Mouse (Mus musculus) embryonic facial prominence, embryonic 10.5 days (tissue): Measurements from ENCODE around the gene Nlrp1a. TPM values are rescaled to one million over a fixed set of nuclear protein-coding genes. Genes with fewer than 3 reads are reported as not detected.

Experiments used
- DNase-seq: peaks from one replicate; pipeline ENCODE4 v3.0.0-alpha.2; 2017; ENCODE audit warnings: low spot score
- H3K27ac ChIP-seq: fragments of 300-500 bp; sonication (generic); replicated peaks from 2 replicates; pipeline ENCODE4 v1.5.1; 2016; ENCODE audit warnings: mild to moderate bottlenecking
- H3K27me3 ChIP-seq: fragments of 300-500 bp; sonication (generic); replicated peaks from 2 replicates; pipeline ENCODE4 v1.6.1; 2016; ENCODE audit warnings: low read depth, mild to moderate bottlenecking; ENCODE audit not compliant: poor library complexity, severe bottlenecking
- H3K36me3 ChIP-seq: fragments of 300-500 bp; sonication (generic); replicated peaks from 2 replicates; pipeline ENCODE4 v1.6.1; 2016; ENCODE audit warnings: mild to moderate bottlenecking, moderate library complexity
- H3K4me1 ChIP-seq: fragments of 300-500 bp; sonication (generic); 2 replicates; pipeline ENCODE4 v1.6.1; 2016
- H3K4me3 ChIP-seq: fragments of 300-500 bp; sonication (generic); 2 replicates; pipeline ENCODE4 v1.5.1; 2016; ENCODE audit warnings: mild to moderate bottlenecking, moderate library complexity
- H3K9me3 ChIP-seq: fragments of 300-500 bp; sonication (generic); 2 replicates; pipeline ENCODE4 v1.6.1; 2016; ENCODE audit warnings: mild to moderate bottlenecking
- WGBS: fragments of 180-500 bp; shearing (Covaris S2); methylation state at CpG from one replicate; pipeline ENCODE4 v1.1.7; 2016; 5-methylcytosine and 5-hydroxymethylcytosine counted together
- polyA plus RNA-seq: library from polyadenylated mRNA; unstranded; fragments of >200 nt; fragmentation: Nextera tagmentation; extraction: Ambion mirVana; gene quantifications from 2 replicates; pipeline ENCODE4 v1.2.1, GENCODE M21; 2016

Gene Nlrp1a
- polyA plus RNA-seq, result 0.06 TPM in 2 replicates

GRCm38 (mm10) chr11:71144661-71145060 is at the start of gene Nlrp1a:
Gene Nlrp1a (minus strand): TSS chr11:71144704.
- H3K27ac ChIP-seq, result no peak within 1 kb of the TSS
- H3K4me3 ChIP-seq, result no peak within 1 kb of the TSS
- H3K36me3 ChIP-seq, result no peaks in the 10 kb centered on the region
- no peak for DNase-seq
- 85% methylated on average over 3 of the region's 3 CpGs for WGBS
- H3K4me1 ChIP-seq, result no peaks in the 10 kb centered on the region
- H3K9me3 ChIP-seq, result no peaks in the 10 kb centered on the region
- no peaks in the 10 kb centered on the region for H3K27me3 ChIP-seq

GRCm38 (mm10) chr11:71169633-71170032 is 25.1 kb upstream of the Nlrp1a start:
- WGBS, result 84% methylated on average over 1 of the region's 1 CpGs
- Histone ChIP-seq H3K9me3 (no peaks in the 10 kb centered on the region), H3K4me1 (no peaks in the 10 kb centered on the region), H3K27ac (no peak overlapping the region), H3K4me3 (no peak overlapping the region), H3K27me3 (no peaks in the 10 kb centered on the region), H3K36me3 (no peaks in the 10 kb centered on the region)
- no peak for DNase-seq

GRCm38 (mm10) chr11:71164139-71164538 is 19.6 kb upstream of the Nlrp1a start:
- DNase-seq, result no peak
- Histone ChIP-seq H3K4me3 (no peak overlapping the region), H3K9me3 (no peaks in the 10 kb centered on the region), H3K36me3 (no peaks in the 10 kb centered on the region), H3K27me3 (no peaks in the 10 kb centered on the region), H3K27ac (no peak overlapping the region), H3K4me1 (no peaks in the 10 kb centered on the region)
- WGBS, result 76% methylated on average over 1 of the region's 1 CpGs

- Histone ChIP-seq H3K36me3 (no peaks in the 10 kb centered on the region), H3K4me1 (no peaks in the 10 kb centered on the region), H3K27me3 (no peaks in the 10 kb centered on the region)
These were observed 15.1 kb upstream of the Nlrp1a start for GRCm38 (mm10) chr11:71159439-71160136.

GRCm38 (mm10) chr11:71155272-71155671 is 10.8 kb upstream of the Nlrp1a start:
- Histone ChIP-seq H3K4me1 (no peaks in the 10 kb centered on the region), H3K27ac (no peak overlapping the region), H3K9me3 (no peaks in the 10 kb centered on the region), H3K36me3 (no peaks in the 10 kb centered on the region), H3K4me3 (no peak overlapping the region), H3K27me3 (no peaks in the 10 kb centered on the region)
- WGBS, result 83% methylated on average over 1 of the region's 1 CpGs
- no peak for DNase-seq

More at GRCm38 (mm10) chr11:71159439-71160136, 15.1 kb upstream of the Nlrp1a start:
- 80% methylated on average over 3 of the region's 3 CpGs for WGBS
- no peak overlapping the region for H3K27ac ChIP-seq
- H3K4me3 ChIP-seq, result no peak overlapping the region
- DNase-seq, result no peak
- H3K9me3 ChIP-seq, result no peaks in the 10 kb centered on the region

GRCm38 (mm10) chr11:71142031-71142430 is 2.5 kb downstream of the Nlrp1a start:
- Histone ChIP-seq H3K4me1 (no peaks in the 10 kb centered on the region), H3K27me3 (no peaks in the 10 kb centered on the region), H3K9me3 (no peaks in the 10 kb centered on the region), H3K4me3 (no peak overlapping the region), H3K27ac (no peak overlapping the region), H3K36me3 (no peaks in the 10 kb centered on the region)
- no peak for DNase-seq
- WGBS, result 79% methylated on average over 1 of the region's 1 CpGs

GRCm38 (mm10) chr11:71107128-71107527 is 37.4 kb downstream of the Nlrp1a start:
- no peak overlapping the region for H3K27ac ChIP-seq
- no peaks in the 10 kb centered on the region for H3K36me3 ChIP-seq
- no peak overlapping the region for H3K4me3 ChIP-seq
- H3K9me3 ChIP-seq, result no peaks in the 10 kb centered on the region
- no peak for DNase-seq
- H3K4me1 ChIP-seq, result no peaks in the 10 kb centered on the region
- H3K27me3 ChIP-seq, result no peaks in the 10 kb centered on the region
- 75% methylated on average over 2 of the region's 2 CpGs for WGBS

- no peak overlapping the region for H3K4me3 ChIP-seq
- no peak overlapping the region for H3K27ac ChIP-seq
- H3K4me1 ChIP-seq, result no peaks in the 10 kb centered on the region
- H3K27me3 ChIP-seq, result no peaks in the 10 kb centered on the region
- no peaks in the 10 kb centered on the region for H3K36me3 ChIP-seq
- DNase-seq, result no peak
- no peaks in the 10 kb centered on the region for H3K9me3 ChIP-seq
These were observed 38.1 kb downstream of the Nlrp1a start for GRCm38 (mm10) chr11:71106261-71107021.

GRCm38 (mm10) chr11:71103931-71104330 is 40.6 kb downstream of the Nlrp1a start:
- Histone ChIP-seq H3K27ac (no peak overlapping the region), H3K4me1 (no peaks in the 10 kb centered on the region), H3K27me3 (no peaks in the 10 kb centered on the region), H3K36me3 (no peaks in the 10 kb centered on the region), H3K9me3 (no peaks in the 10 kb centered on the region), H3K4me3 (no peak overlapping the region)
- no peak for DNase-seq

- H3K36me3 ChIP-seq, result no peaks in the 10 kb centered on the region
- H3K4me3 ChIP-seq, result no peak overlapping the region
- no peak overlapping the region for H3K27ac ChIP-seq
- no peak for DNase-seq
- no peaks in the 10 kb centered on the region for H3K4me1 ChIP-seq
- H3K27me3 ChIP-seq, result no peaks in the 10 kb centered on the region
- H3K9me3 ChIP-seq, result peaks cover 11% of the 10 kb centered on the region
- WGBS, result 79% methylated on average over 1 of the region's 1 CpGs
These were observed 68.2 kb downstream of the Nlrp1a start for GRCm38 (mm10) chr11:71076342-71076741.

- Histone ChIP-seq H3K36me3 (no peaks in the 10 kb centered on the region), H3K9me3 (no peaks in the 10 kb centered on the region), H3K27ac (no peak overlapping the region), H3K4me1 (no peaks in the 10 kb centered on the region), H3K4me3 (no peak overlapping the region), H3K27me3 (no peaks in the 10 kb centered on the region)
- DNase-seq, result no peak
- WGBS, result 5% methylated on average over 1 of the region's 1 CpGs
These were observed 92.0 kb downstream of the Nlrp1a start for GRCm38 (mm10) chr11:71052554-71052953.
